Mouse (Mus musculus): ENCODE measurements around the gene Kng1. TPM values are rescaled to one million over a fixed set of nuclear protein-coding genes. Genes with fewer than 3 reads are reported as not detected.
"Not testable (repeated sequence)": the region's sequence is repeated elsewhere in the genome, so short reads cannot be mapped to it uniquely, and the experiment has no call there.

The Kng1 gene
- not detected in 2 replicates for polyA plus RNA-seq (2015; fragmentation: Nextera tagmentation; extraction: Ambion mirVana)

GRCm38 (mm10) chr16:23057668-23058447, at the start of gene Kng1:
Kng1 (plus strand) TSS chr16:23057865.
- H3K27me3 ChIP-seq (ENCODE audit: control insufficient read depth, insufficient read depth, low read depth, low read length); H3K4me1 ChIP-seq (ENCODE audit: control insufficient read depth, insufficient read depth, low read length); H3K4me2 ChIP-seq (ENCODE audit: low read length); H3K9ac ChIP-seq (ENCODE audit: low read depth, low read length); H3K9me3 ChIP-seq (replicated peaks; ENCODE audit: control insufficient read depth, low read length, poor library complexity, severe bottlenecking); ATAC-seq; H3K36me3 ChIP-seq (ENCODE audit: control insufficient read depth, insufficient read depth, low read length); H3K27ac ChIP-seq (ENCODE audit: low read length); H3K4me3 ChIP-seq (ENCODE audit: low read depth, low read length): not testable (repeated sequence)
- WGBS, result 83% methylated on average over 1 of the region's 1 CpGs

- H3K9ac ChIP-seq (ENCODE audit: low read depth, low read length); H3K4me2 ChIP-seq (ENCODE audit: low read length); H3K4me1 ChIP-seq (ENCODE audit: control insufficient read depth, insufficient read depth, low read length); H3K36me3 ChIP-seq (ENCODE audit: control insufficient read depth, insufficient read depth, low read length); H3K9me3 ChIP-seq (replicated peaks; ENCODE audit: control insufficient read depth, low read length, poor library complexity, severe bottlenecking); H3K27ac ChIP-seq (ENCODE audit: low read length); H3K4me3 ChIP-seq (ENCODE audit: low read depth, low read length); H3K27me3 ChIP-seq (ENCODE audit: control insufficient read depth, insufficient read depth, low read depth, low read length); ATAC-seq: not testable (repeated sequence)
- WGBS, result 85% methylated on average over 2 of the region's 2 CpGs
These were observed 43.9 kb upstream of the Kng1 start for GRCm38 (mm10) chr16:23013786-23014185.

GRCm38 (mm10) chr16:23014645-23015044, 43.0 kb upstream of the Kng1 start:
- not testable (repeated sequence) for H3K4me2 ChIP-seq (ENCODE audit: low read length); H3K36me3 ChIP-seq (ENCODE audit: control insufficient read depth, insufficient read depth, low read length); H3K9ac ChIP-seq (ENCODE audit: low read depth, low read length); H3K27ac ChIP-seq (ENCODE audit: low read length); H3K9me3 ChIP-seq (replicated peaks; ENCODE audit: control insufficient read depth, low read length, poor library complexity, severe bottlenecking); H3K4me3 ChIP-seq (ENCODE audit: low read depth, low read length); H3K4me1 ChIP-seq (ENCODE audit: control insufficient read depth, insufficient read depth, low read length); H3K27me3 ChIP-seq (ENCODE audit: control insufficient read depth, insufficient read depth, low read depth, low read length)
- 0 out of 2 replicates have a peak, but pooled peaks have one; percentile 58 for ATAC-seq
- WGBS, result 39% methylated on average over 8 of the region's 8 CpGs

- not testable (repeated sequence) for H3K4me3 ChIP-seq (ENCODE audit: low read depth, low read length); H3K9ac ChIP-seq (ENCODE audit: low read depth, low read length); H3K4me1 ChIP-seq (ENCODE audit: control insufficient read depth, insufficient read depth, low read length); ATAC-seq; H3K9me3 ChIP-seq (replicated peaks; ENCODE audit: control insufficient read depth, low read length, poor library complexity, severe bottlenecking); H3K4me2 ChIP-seq (ENCODE audit: low read length); H3K27ac ChIP-seq (ENCODE audit: low read length); H3K27me3 ChIP-seq (ENCODE audit: control insufficient read depth, insufficient read depth, low read depth, low read length); H3K36me3 ChIP-seq (ENCODE audit: control insufficient read depth, insufficient read depth, low read length)
- WGBS, result 3% methylated on average over 1 of the region's 1 CpGs
These were observed 37.1 kb upstream of the Kng1 start for GRCm38 (mm10) chr16:23020571-23020970.

GRCm38 (mm10) chr16:23025111-23025510, 32.6 kb upstream of the Kng1 start:
- no peak for ATAC-seq
- no peak overlapping the region for H3K9ac ChIP-seq (ENCODE audit: low read depth, low read length)
- no peak overlapping the region for H3K27ac ChIP-seq (ENCODE audit: low read length)
- H3K36me3 ChIP-seq (ENCODE audit: control insufficient read depth, insufficient read depth, low read length), result no peaks in the 10 kb centered on the region
- no peaks in the 10 kb centered on the region for H3K27me3 ChIP-seq (ENCODE audit: control insufficient read depth, insufficient read depth, low read depth, low read length)
- WGBS, result 39% methylated on average over 6 of the region's 6 CpGs
- H3K4me2 ChIP-seq (ENCODE audit: low read length), result no peak overlapping the region
- H3K4me1 ChIP-seq (ENCODE audit: control insufficient read depth, insufficient read depth, low read length), result no peaks in the 10 kb centered on the region
- no peaks in the 10 kb centered on the region for H3K9me3 ChIP-seq (replicated peaks; ENCODE audit: control insufficient read depth, low read length, poor library complexity, severe bottlenecking)
- H3K4me3 ChIP-seq (ENCODE audit: low read depth, low read length), result no peak overlapping the region

- Histone ChIP-seq H3K27ac (ENCODE audit: low read length) (no peak overlapping the region), H3K9me3 (replicated peaks; ENCODE audit: control insufficient read depth, low read length, poor library complexity, severe bottlenecking) (no peaks in the 10 kb centered on the region), H3K27me3 (ENCODE audit: control insufficient read depth, insufficient read depth, low read depth, low read length) (no peaks in the 10 kb centered on the region), H3K4me1 (ENCODE audit: control insufficient read depth, insufficient read depth, low read length) (no peaks in the 10 kb centered on the region), H3K4me3 (ENCODE audit: low read depth, low read length) (no peak overlapping the region), H3K4me2 (ENCODE audit: low read length) (no peak overlapping the region), H3K9ac (ENCODE audit: low read depth, low read length) (no peak overlapping the region), H3K36me3 (ENCODE audit: control insufficient read depth, insufficient read depth, low read length) (no peaks in the 10 kb centered on the region)
- no peak for ATAC-seq
These were observed 31.1 kb upstream of the Kng1 start for GRCm38 (mm10) chr16:23026582-23026981.

GRCm38 (mm10) chr16:23027341-23027740, 30.3 kb upstream of the Kng1 start:
- not testable (repeated sequence) for H3K9me3 ChIP-seq (replicated peaks; ENCODE audit: control insufficient read depth, low read length, poor library complexity, severe bottlenecking); H3K4me2 ChIP-seq (ENCODE audit: low read length); ATAC-seq; H3K27me3 ChIP-seq (ENCODE audit: control insufficient read depth, insufficient read depth, low read depth, low read length); H3K36me3 ChIP-seq (ENCODE audit: control insufficient read depth, insufficient read depth, low read length); H3K9ac ChIP-seq (ENCODE audit: low read depth, low read length); H3K4me1 ChIP-seq (ENCODE audit: control insufficient read depth, insufficient read depth, low read length); H3K27ac ChIP-seq (ENCODE audit: low read length); H3K4me3 ChIP-seq (ENCODE audit: low read depth, low read length)
- 61% methylated on average over 3 of the region's 3 CpGs for WGBS

GRCm38 (mm10) chr16:23028966-23029600, 28.6 kb upstream of the Kng1 start, which contains the start of gene Kng2:
Kng2 (minus strand) TSS chr16:23029482.
- not testable (repeated sequence) for H3K36me3 ChIP-seq (ENCODE audit: control insufficient read depth, insufficient read depth, low read length); H3K9ac ChIP-seq (ENCODE audit: low read depth, low read length); H3K27ac ChIP-seq (ENCODE audit: low read length); H3K4me3 ChIP-seq (ENCODE audit: low read depth, low read length); H3K4me1 ChIP-seq (ENCODE audit: control insufficient read depth, insufficient read depth, low read length); ATAC-seq; H3K4me2 ChIP-seq (ENCODE audit: low read length); H3K27me3 ChIP-seq (ENCODE audit: control insufficient read depth, insufficient read depth, low read depth, low read length); H3K9me3 ChIP-seq (replicated peaks; ENCODE audit: control insufficient read depth, low read length, poor library complexity, severe bottlenecking)
- 83% methylated on average over 3 of the region's 3 CpGs for WGBS

- no peaks in the 10 kb centered on the region for H3K9me3 ChIP-seq (replicated peaks; ENCODE audit: control insufficient read depth, low read length, poor library complexity, severe bottlenecking)
- no peaks in the 10 kb centered on the region for H3K27me3 ChIP-seq (ENCODE audit: control insufficient read depth, insufficient read depth, low read depth, low read length)
- H3K27ac ChIP-seq (ENCODE audit: low read length), result no peak overlapping the region
- H3K4me1 ChIP-seq (ENCODE audit: control insufficient read depth, insufficient read depth, low read length), result no peaks in the 10 kb centered on the region
- ATAC-seq, result no peak
- no peaks in the 10 kb centered on the region for H3K36me3 ChIP-seq (ENCODE audit: control insufficient read depth, insufficient read depth, low read length)
- WGBS, result 89% methylated on average over 5 of the region's 5 CpGs
- no peak overlapping the region for H3K9ac ChIP-seq (ENCODE audit: low read depth, low read length)
- no peak overlapping the region for H3K4me3 ChIP-seq (ENCODE audit: low read depth, low read length)
- H3K4me2 ChIP-seq (ENCODE audit: low read length), result no peak overlapping the region
These were observed 26.8 kb upstream of the Kng1 start for GRCm38 (mm10) chr16:23030673-23031435.
